Mouse (Mus musculus): ENCODE measurements at regions not wholly inside any gene's neighbourhood (a gene's known extent, or its start where the extent isn't known, plus 50 kb on each side); places are given as distances from the start of the nearest gene placed in this dataset.

- H3K4me1 ChIP-seq (replicated peaks) = no peaks in the 10 kb centered on the region
- H3K9ac ChIP-seq = no peak overlapping the region
- H3K4me3 ChIP-seq = no peak overlapping the region
- H3K27ac ChIP-seq = no peak overlapping the region
- H3K4me2 ChIP-seq = no peak overlapping the region
- ATAC-seq (ENCODE audit: low FRiP score) = no peak
- no peaks in the 10 kb centered on the region for H3K9me3 ChIP-seq
- no peaks in the 10 kb centered on the region for H3K36me3 ChIP-seq
- no peaks in the 10 kb centered on the region for H3K27me3 ChIP-seq
These were observed 233.6 kb upstream of the P2ry1 start for GRCm38 (mm10) chr3:60768996-60769395.

- no peak for ATAC-seq (ENCODE audit: low FRiP score)
These were observed 230.7 kb upstream of the P2ry1 start for GRCm38 (mm10) chr3:60771866-60772265.

GRCm38 (mm10) chr3:60773383-60773782 is 229.2 kb upstream of the P2ry1 start:
- Histone ChIP-seq H3K27ac (no peak overlapping the region), H3K4me2 (no peak overlapping the region), H3K27me3 (no peaks in the 10 kb centered on the region), H3K36me3 (no peaks in the 10 kb centered on the region), H3K4me3 (no peak overlapping the region), H3K9ac (no peak overlapping the region), H3K4me1 (replicated peaks) (no peaks in the 10 kb centered on the region), H3K9me3 (no peaks in the 10 kb centered on the region)
- WGBS = 82% methylated on average over 3 of the region's 3 CpGs
- no peak for ATAC-seq (ENCODE audit: low FRiP score)

More at GRCm38 (mm10) chr3:60771866-60772265, 230.7 kb upstream of the P2ry1 start:
- Histone ChIP-seq H3K4me2 (no peak overlapping the region), H3K4me3 (no peak overlapping the region), H3K9ac (no peak overlapping the region), H3K9me3 (no peaks in the 10 kb centered on the region), H3K4me1 (replicated peaks) (no peaks in the 10 kb centered on the region), H3K27ac (no peak overlapping the region), H3K27me3 (no peaks in the 10 kb centered on the region), H3K36me3 (no peaks in the 10 kb centered on the region)
- WGBS = 85% methylated on average over 4 of the region's 4 CpGs

GRCm38 (mm10) chr3:60785137-60785875 is 217.3 kb upstream of the P2ry1 start:
- 0 out of 2 replicates have a peak overlapping the region, but pooled peaks have one; percentile 8 for H3K27ac ChIP-seq
- H3K4me2 ChIP-seq = no peak overlapping the region
- H3K4me1 ChIP-seq (replicated peaks) = 0 out of 2 replicates have a peak, but pooled peaks cover 3% of the 10 kb centered on the region
- peak; percentile 63; the same call in 1 of the 2 replicates for ATAC-seq (ENCODE audit: low FRiP score)
- no peaks in the 10 kb centered on the region for H3K9me3 ChIP-seq
- H3K36me3 ChIP-seq = no peaks in the 10 kb centered on the region
- 66% methylated on average over 9 of the region's 9 CpGs for WGBS
- H3K4me3 ChIP-seq = no peak overlapping the region
- no peak overlapping the region for H3K9ac ChIP-seq
- no peaks in the 10 kb centered on the region for H3K27me3 ChIP-seq

- Histone ChIP-seq H3K27me3 (no peaks in the 10 kb centered on the region), H3K4me3 (no peak overlapping the region), H3K27ac (no peak overlapping the region), H3K4me2 (no peak overlapping the region), H3K9me3 (no peaks in the 10 kb centered on the region), H3K9ac (no peak overlapping the region), H3K4me1 (replicated peaks) (0 out of 2 replicates have a peak, but pooled peaks cover 3% of the 10 kb centered on the region), H3K36me3 (no peaks in the 10 kb centered on the region)
- 76% methylated on average over 8 of the region's 8 CpGs for WGBS
- no peak for ATAC-seq (ENCODE audit: low FRiP score)
These were observed 214.6 kb upstream of the P2ry1 start for GRCm38 (mm10) chr3:60787989-60788388.

GRCm38 (mm10) chr3:60789441-60789840 is 213.2 kb upstream of the P2ry1 start:
- ATAC-seq (ENCODE audit: low FRiP score) = no peak
- Histone ChIP-seq H3K27ac (no peak overlapping the region), H3K9ac (no peak overlapping the region), H3K4me1 (replicated peaks) (0 out of 2 replicates have a peak, but pooled peaks cover 3% of the 10 kb centered on the region), H3K9me3 (no peaks in the 10 kb centered on the region), H3K36me3 (no peaks in the 10 kb centered on the region), H3K4me3 (no peak overlapping the region), H3K27me3 (no peaks in the 10 kb centered on the region), H3K4me2 (no peak overlapping the region)
- whole genome bisulfite sequencing = 84% methylated on average over 4 of the region's 4 CpGs

GRCm38 (mm10) chr3:60792166-60792565 is 210.4 kb upstream of the P2ry1 start:
- WGBS = 70% methylated on average over 4 of the region's 4 CpGs
- Histone ChIP-seq H3K9me3 (no peaks in the 10 kb centered on the region), H3K27me3 (no peaks in the 10 kb centered on the region), H3K4me2 (no peak overlapping the region), H3K27ac (no peak overlapping the region), H3K36me3 (no peaks in the 10 kb centered on the region), H3K4me3 (no peak overlapping the region), H3K4me1 (replicated peaks) (no peaks in the 10 kb centered on the region), H3K9ac (no peak overlapping the region)
- no peak for ATAC-seq (ENCODE audit: low FRiP score)

GRCm38 (mm10) chr3:60796207-60796606 is 206.4 kb upstream of the P2ry1 start:
- no peak for ATAC-seq (ENCODE audit: low FRiP score)
- H3K27me3 ChIP-seq = no peaks in the 10 kb centered on the region
- H3K4me1 ChIP-seq (replicated peaks) = no peaks in the 10 kb centered on the region
- no peaks in the 10 kb centered on the region for H3K36me3 ChIP-seq
- WGBS = 83% methylated on average over 2 of the region's 2 CpGs
- no peak overlapping the region for H3K4me2 ChIP-seq
- H3K9ac ChIP-seq = no peak overlapping the region
- H3K4me3 ChIP-seq = no peak overlapping the region
- no peak overlapping the region for H3K27ac ChIP-seq
- no peaks in the 10 kb centered on the region for H3K9me3 ChIP-seq

GRCm38 (mm10) chr3:60797808-60798207 is 204.8 kb upstream of the P2ry1 start:
- no peaks in the 10 kb centered on the region for H3K9me3 ChIP-seq
- no peaks in the 10 kb centered on the region for H3K36me3 ChIP-seq
- no peak overlapping the region for H3K4me2 ChIP-seq
- no peak overlapping the region for H3K9ac ChIP-seq
- no peak overlapping the region for H3K4me3 ChIP-seq
- H3K27ac ChIP-seq = no peak overlapping the region
- no peak for ATAC-seq (ENCODE audit: low FRiP score)
- 64% methylated on average over 6 of the region's 6 CpGs for WGBS
- H3K27me3 ChIP-seq = no peaks in the 10 kb centered on the region
- no peaks in the 10 kb centered on the region for H3K4me1 ChIP-seq (replicated peaks)

GRCm38 (mm10) chr3:60798461-60798860 is 204.1 kb upstream of the P2ry1 start:
- H3K9me3 ChIP-seq = no peaks in the 10 kb centered on the region
- 80% methylated on average over 2 of the region's 2 CpGs for WGBS
- no peak for ATAC-seq (ENCODE audit: low FRiP score)

GRCm38 (mm10) chr3:60798862-60799261 is 203.7 kb upstream of the P2ry1 start:
- H3K4me1 ChIP-seq (replicated peaks) = no peaks in the 10 kb centered on the region
- 91% methylated on average over 5 of the region's 5 CpGs for WGBS
- H3K9ac ChIP-seq = no peak overlapping the region
- no peaks in the 10 kb centered on the region for H3K9me3 ChIP-seq
- H3K27me3 ChIP-seq = no peaks in the 10 kb centered on the region
- H3K4me2 ChIP-seq = no peak overlapping the region
- ATAC-seq (ENCODE audit: low FRiP score) = no peak
- H3K36me3 ChIP-seq = no peaks in the 10 kb centered on the region
- no peak overlapping the region for H3K27ac ChIP-seq
- no peak overlapping the region for H3K4me3 ChIP-seq

More at GRCm38 (mm10) chr3:60798461-60798860, 204.1 kb upstream of the P2ry1 start:
- no peaks in the 10 kb centered on the region for H3K36me3 ChIP-seq
- no peak overlapping the region for H3K4me3 ChIP-seq
- no peaks in the 10 kb centered on the region for H3K27me3 ChIP-seq
- no peaks in the 10 kb centered on the region for H3K4me1 ChIP-seq (replicated peaks)
- no peak overlapping the region for H3K27ac ChIP-seq
- H3K9ac ChIP-seq = no peak overlapping the region
- no peak overlapping the region for H3K4me2 ChIP-seq

GRCm38 (mm10) chr3:60804711-60805293 is 197.8 kb upstream of the P2ry1 start:
- no peak for ATAC-seq (ENCODE audit: low FRiP score)
- no peak overlapping the region for H3K27ac ChIP-seq
- no peaks in the 10 kb centered on the region for H3K36me3 ChIP-seq
- H3K9ac ChIP-seq = no peak overlapping the region
- H3K4me2 ChIP-seq = no peak overlapping the region
- 91% methylated on average over 3 of the region's 3 CpGs for WGBS
- no peak overlapping the region for H3K4me3 ChIP-seq
- no peaks in the 10 kb centered on the region for H3K4me1 ChIP-seq (replicated peaks)
- no peaks in the 10 kb centered on the region for H3K27me3 ChIP-seq
- no peaks in the 10 kb centered on the region for H3K9me3 ChIP-seq

- no peaks in the 10 kb centered on the region for H3K4me1 ChIP-seq (replicated peaks)
- no peak overlapping the region for H3K9ac ChIP-seq
- ATAC-seq (ENCODE audit: low FRiP score) = no peak
- H3K27me3 ChIP-seq = no peaks in the 10 kb centered on the region
- H3K4me2 ChIP-seq = no peak overlapping the region
- no peaks in the 10 kb centered on the region for H3K36me3 ChIP-seq
- no peak overlapping the region for H3K4me3 ChIP-seq
- WGBS = 62% methylated on average over 5 of the region's 5 CpGs
- no peaks in the 10 kb centered on the region for H3K9me3 ChIP-seq
- H3K27ac ChIP-seq = no peak overlapping the region
These were observed 190.7 kb upstream of the P2ry1 start for GRCm38 (mm10) chr3:60811924-60812323.

All from hindbrain, embryonic 13.5 days (tissue).